Mouse (Mus musculus) hindbrain, postnatal 0 days (tissue): ENCODE data around the gene Hpf1. TPM values are rescaled to one million over a fixed set of nuclear protein-coding genes. Genes with fewer than 3 reads are reported as not detected.

ENCODE experiments used
- ATAC-seq: fragments of 200-750 bp; cut with Nextera tagmentation; 2 replicates; pipeline ENCODE4 v1.8.0; 2017; ENCODE audit warnings: mild to moderate bottlenecking, moderate TSS enrichment, moderate library complexity
- DNase-seq: peaks from one replicate; pipeline ENCODE4 v3.0.0-alpha.2; 2015; ENCODE audit warnings: low spot score
- H3K27ac ChIP-seq: fragments of 300-500 bp; sonication (generic); 2 replicates; pipeline ENCODE4 v1.5.1; 2014; ENCODE audit warnings: mild to moderate bottlenecking
- H3K27me3 ChIP-seq: fragments of 300-500 bp; sonication (generic); 2 replicates; pipeline ENCODE4 v1.6.1; 2014; ENCODE audit warnings: low read length, mixed read lengths; ENCODE audit not compliant: insufficient read depth
- H3K36me3 ChIP-seq: fragments of 300-500 bp; sonication (generic); 2 replicates; pipeline ENCODE4 v1.6.1; 2014; ENCODE audit warnings: low read length, mixed read lengths; ENCODE audit not compliant: insufficient read depth
- H3K4me1 ChIP-seq: fragments of 300-500 bp; sonication (generic); 2 replicates; pipeline ENCODE4 v1.6.1; 2014; ENCODE audit warnings: antibody characterized with exemption, low read length, mixed read lengths; ENCODE audit not compliant: insufficient read depth
- H3K4me2 ChIP-seq: fragments of 300-500 bp; sonication (generic); 2 replicates; pipeline ENCODE4 v1.6.1; 2014; ENCODE audit warnings: low read depth, mild to moderate bottlenecking, low read length, moderate library complexity, mixed read lengths
- H3K4me3 ChIP-seq: fragments of 300-500 bp; sonication (generic); 2 replicates; pipeline ENCODE4 v1.5.1; 2014; ENCODE audit warnings: low read length
- H3K9ac ChIP-seq: fragments of 300-500 bp; sonication (generic); replicated peaks from 2 replicates; pipeline ENCODE4 v1.6.1; 2014; ENCODE audit warnings: mild to moderate bottlenecking, low read length, moderate library complexity, mixed read lengths
- H3K9me3 ChIP-seq: fragments of 300-500 bp; sonication (generic); 2 replicates; pipeline ENCODE4 v1.6.1; 2016; ENCODE audit warnings: low read length, mixed read lengths
- CTCF ChIP-seq: IDR thresholded peaks from 2 replicates; pipeline ENCODE4 v1.5.1; 2016; ENCODE audit warnings: antibody characterized with exemption, control low read depth, low read depth
- WGBS: fragments of 180-500 bp; shearing (Covaris S2); extraction: QIAGEN DNeasy Blood & Tissue Kit; methylation state at CpG from one replicate; pipeline ENCODE4 v1.1.7; 2014; 5-methylcytosine and 5-hydroxymethylcytosine counted together
- polyA plus RNA-seq: library from polyadenylated mRNA; unstranded; fragments of >200 nt; fragmentation: Nextera tagmentation; extraction: Ambion mirVana; gene quantifications from 2 replicates; pipeline ENCODE4 v1.2.1, GENCODE M21; 2015
- total RNA-seq: library from RNA; depleted of rRNA; stranded (reverse); fragments of >200 nt; gene quantifications from 2 replicates; pipeline ENCODE4 v1.2.3, GENCODE M21; 2014

The Hpf1 gene
- total and polyA plus RNA-seq, 2 experiments from 2014 or later: 25.8 to 97.2 TPM

- no peaks in the 10 kb centered on the region for H3K36me3 ChIP-seq
- DNase-seq: no peak
- no peak overlapping the region for H3K4me2 ChIP-seq
- no peak for TF ChIP-seq CTCF
- H3K27ac ChIP-seq: no peak overlapping the region
- H3K27me3 ChIP-seq: no peaks in the 10 kb centered on the region
- ATAC-seq: no peak
- no peaks in the 10 kb centered on the region for H3K9me3 ChIP-seq
- 91% methylated on average over 6 of the region's 6 CpGs for WGBS
- H3K4me1 ChIP-seq: no peaks in the 10 kb centered on the region
- no peak overlapping the region for H3K4me3 ChIP-seq
- no peak overlapping the region for H3K9ac ChIP-seq
Measured at GRCm38 (mm10) chr8:60861783-60862182, 28.4 kb upstream of the Hpf1 start.

DNA sequence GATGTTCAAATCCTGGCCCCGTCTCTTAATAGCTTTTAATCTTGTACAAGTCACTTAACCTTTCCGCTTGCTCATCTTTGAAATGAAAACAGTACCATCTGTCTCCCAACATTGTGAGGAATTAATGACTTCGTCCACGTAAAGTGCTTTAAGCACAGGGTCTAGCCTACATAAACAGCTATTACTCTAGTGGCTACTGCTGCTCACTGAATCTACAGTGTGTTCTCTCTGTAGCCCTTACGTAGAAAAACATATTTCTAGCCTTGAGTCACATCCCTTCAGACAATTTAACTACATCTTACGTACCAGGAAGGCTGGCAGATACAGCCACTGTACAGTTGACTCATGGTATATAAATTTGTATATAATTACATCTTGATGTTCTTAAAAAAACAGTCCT is 25.3 kb upstream of the Hpf1 start:
- Histone ChIP-seq H3K9me3 (no peaks in the 10 kb centered on the region), H3K36me3 (no peaks in the 10 kb centered on the region), H3K4me3 (no peak overlapping the region), H3K4me2 (no peak overlapping the region), H3K4me1 (no peaks in the 10 kb centered on the region), H3K27me3 (no peaks in the 10 kb centered on the region), H3K27ac (no peak overlapping the region), H3K9ac (no peak overlapping the region)
- TF ChIP-seq CTCF: no peak
- 64% methylated on average over 6 of the region's 6 CpGs for WGBS
- DNase-seq (no peak), ATAC-seq (no peak)

- Histone ChIP-seq H3K4me2 (no peak overlapping the region), H3K4me1 (no peaks in the 10 kb centered on the region), H3K27ac (no peak overlapping the region), H3K9ac (no peak overlapping the region), H3K36me3 (no peaks in the 10 kb centered on the region), H3K4me3 (no peak overlapping the region), H3K9me3 (no peaks in the 10 kb centered on the region), H3K27me3 (no peaks in the 10 kb centered on the region)
- 33% methylated on average over 3 of the region's 3 CpGs for WGBS
- DNase-seq (peak; percentile 94), ATAC-seq (peak; percentile 59)
- peak; percentile 84 for TF ChIP-seq CTCF
Measured at GRCm38 (mm10) chr8:60865504-60866114, 24.6 kb upstream of the Hpf1 start.

GRCm38 (mm10) chr8:60867468-60868115 is 22.6 kb upstream of the Hpf1 start:
- WGBS: 59% methylated on average over 4 of the region's 4 CpGs
- Histone ChIP-seq H3K4me3 (no peak overlapping the region), H3K9ac (no peak overlapping the region), H3K4me2 (no peak overlapping the region), H3K9me3 (no peaks in the 10 kb centered on the region), H3K36me3 (no peaks in the 10 kb centered on the region), H3K27me3 (no peaks in the 10 kb centered on the region), H3K4me1 (no peaks in the 10 kb centered on the region), H3K27ac (no peak overlapping the region)
- TF ChIP-seq CTCF: no peak
- ATAC-seq (no peak), DNase-seq (no peak)

DNA sequence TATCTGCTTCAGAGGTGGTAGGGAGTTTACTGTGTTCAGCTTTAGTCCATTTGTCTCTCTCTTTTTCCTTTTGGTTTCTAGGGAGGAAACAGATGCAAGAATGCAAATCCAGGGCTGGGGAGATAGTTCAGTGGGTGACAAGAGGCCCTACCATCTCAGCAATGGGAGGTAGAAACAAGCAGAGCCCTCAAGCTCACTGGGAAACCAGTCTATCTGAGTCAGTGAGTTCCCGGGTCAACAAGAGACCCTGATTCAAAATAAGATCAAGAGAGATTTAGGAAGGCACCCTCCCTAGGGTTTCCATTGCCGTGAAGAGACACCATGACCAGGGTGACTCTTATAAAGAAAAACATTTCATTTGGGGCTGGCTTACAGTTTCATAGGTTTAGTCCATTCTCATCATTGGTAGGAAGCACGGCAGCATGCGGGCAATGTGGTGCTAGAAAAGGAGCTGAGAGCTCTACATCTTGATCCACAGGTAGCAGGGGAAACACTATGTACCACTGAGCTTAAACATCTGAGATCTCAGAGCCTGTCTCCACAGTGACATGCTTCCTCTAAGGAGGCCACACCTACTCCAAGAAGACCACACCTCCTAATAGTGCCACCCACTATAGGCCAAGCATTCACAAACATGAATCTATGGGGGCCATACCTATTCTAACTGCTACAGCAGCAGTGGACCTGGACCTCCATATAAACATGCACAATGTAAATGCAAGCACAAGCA is 21.8 kb upstream of the Hpf1 start:
- H3K4me1 ChIP-seq: no peaks in the 10 kb centered on the region
- DNase-seq (no peak), ATAC-seq (no peak)
- WGBS: 94% methylated on average over 4 of the region's 4 CpGs
- no peaks in the 10 kb centered on the region for H3K9me3 ChIP-seq
- no peak overlapping the region for H3K9ac ChIP-seq
- H3K4me3 ChIP-seq: no peak overlapping the region
- no peak overlapping the region for H3K27ac ChIP-seq
- no peak overlapping the region for H3K4me2 ChIP-seq
- H3K36me3 ChIP-seq: no peaks in the 10 kb centered on the region
- no peak for TF ChIP-seq CTCF
- no peaks in the 10 kb centered on the region for H3K27me3 ChIP-seq

- Histone ChIP-seq H3K4me1 (no peaks in the 10 kb centered on the region), H3K36me3 (no peaks in the 10 kb centered on the region), H3K4me3 (no peak overlapping the region), H3K27me3 (no peaks in the 10 kb centered on the region), H3K9me3 (no peaks in the 10 kb centered on the region), H3K27ac (no peak overlapping the region), H3K9ac (no peak overlapping the region), H3K4me2 (no peak overlapping the region)
- WGBS: 92% methylated on average over 2 of the region's 2 CpGs
- DNase-seq: no peak
- no peak for ATAC-seq
- no peak for TF ChIP-seq CTCF
Measured at GRCm38 (mm10) chr8:60869761-60870160, 20.5 kb upstream of the Hpf1 start.
